ENCODE assay signal across 8 mouse cellular contexts in genomic region chr11:97150411-97151330, GRCm38 (mm10). TPM values are rescaled to one million over a fixed set of nuclear protein-coding genes. Genes with fewer than 3 reads are reported as not detected.
DNase-seq lines count a peak whose midpoint lies in the region; ATAC-seq and TF ChIP-seq lines count a peak whose summit lies in the region.

No protein-coding gene starts in this region.

- no peak for TF ChIP-seq CTCF in bone marrow macrophage, adult 2 months (IDR thresholded peaks at IDR 0.05; ENCODE audit: low read depth, low read length)
- TF ChIP-seq CTCF in embryonic fibroblast, embryonic 13.5 days (IDR thresholded peaks at IDR 0.05; ENCODE audit: borderline replicate concordance, insufficient read depth, low read length): no peak

- no peaks in the 10 kb centered on the region for H3K9me3 ChIP-seq in heart, embryonic 15.5 days (replicated peaks)
- H3K9me3 ChIP-seq in liver, embryonic 15.5 days (replicated peaks): no peaks in the 10 kb centered on the region

- under 1% methylated on average over 82 of the region's 102 CpGs for whole genome bisulfite sequencing in heart, embryonic 15.5 days
- WGBS in liver, embryonic 15.5 days (ENCODE audit: insufficient replicate concordance): under 1% methylated on average over 94 of the region's 102 CpGs

- ATAC-seq in heart, embryonic 15.5 days (replicated peaks; ENCODE audit: insufficient number of reproducible peaks, insufficient read depth, low FRiP score, low read depth): peak; percentile 63
- ATAC-seq in liver, embryonic 15.5 days (ENCODE audit: insufficient read depth): peak; percentile 20; the same call in 1 of the 2 replicates
- no peak for ATAC-seq in activated CD4-positive, CD25-positive, alpha-beta regulatory T cell, adult 4 months

- peak overlapping the region; percentile 93 for H3K27ac ChIP-seq in bone marrow macrophage, adult 2 months (ENCODE audit: insufficient read depth, low read depth, low read length)
- H3K27ac ChIP-seq in embryonic fibroblast, embryonic 13.5 days (ENCODE audit: insufficient read depth, low read length): peak overlapping the region; percentile 45
- H3K27ac ChIP-seq in heart, embryonic 15.5 days: peak overlapping the region; percentile 92
- peak overlapping the region; percentile 53 for H3K27ac ChIP-seq in liver, embryonic 15.5 days (replicated peaks)

- peaks cover 9% of the 10 kb centered on the region; the same call in 1 of the 2 replicates for H3K36me3 ChIP-seq in heart, embryonic 15.5 days
- H3K36me3 ChIP-seq in liver, embryonic 15.5 days (replicated peaks): peaks cover 11% of the 10 kb centered on the region

- DNase-seq in CD4-positive, CD25-positive, alpha-beta regulatory T cell, adult 2 months (ENCODE audit: low read depth, low spot score): peak; percentile 51
- DNase-seq in kidney, postnatal 25 days: peak; percentile 57 to 78
- peak; percentile 90 for DNase-seq in neural tube, embryonic 10.5 days (ENCODE audit: extremely low spot score, low spot score)

- no peak for TF ChIP-seq POLR2A in bone marrow macrophage, adult 2 months (IDR thresholded peaks at IDR 0.05; ENCODE audit: borderline replicate concordance, low read depth, low read length)
- TF ChIP-seq POLR2A in embryonic fibroblast, embryonic 13.5 days (IDR thresholded peaks at IDR 0.05; ENCODE audit: low read depth, low read length): peak; percentile 64; the same call in 1 of the 2 replicates

- peak overlapping the region; percentile 98 for H3K4me2 ChIP-seq in heart, embryonic 15.5 days
- H3K4me2 ChIP-seq in liver, embryonic 15.5 days: peak overlapping the region; percentile 76

- H3K9ac ChIP-seq in heart, embryonic 15.5 days: peak overlapping the region; percentile 77
- H3K9ac ChIP-seq in liver, embryonic 15.5 days: peak overlapping the region; percentile 37; the same call in 1 of the 2 replicates

- H3K27me3 ChIP-seq in heart, embryonic 15.5 days: 0 out of 2 replicates have a peak, but pooled peaks cover 3% of the 10 kb centered on the region
- H3K27me3 ChIP-seq in liver, embryonic 15.5 days: peaks cover 76% of the 10 kb centered on the region

- peak overlapping the region; percentile 76 for H3K4me3 ChIP-seq in bone marrow macrophage, adult 2 months (ENCODE audit: insufficient read depth, low read length)
- peak overlapping the region; percentile 75 for H3K4me3 ChIP-seq in embryonic fibroblast, embryonic 13.5 days (ENCODE audit: insufficient read depth, low read length)
- peak overlapping the region; percentile 88 for H3K4me3 ChIP-seq in heart, embryonic 15.5 days
- H3K4me3 ChIP-seq in liver, embryonic 15.5 days (replicated peaks): peak overlapping the region; percentile 61

- H3K4me1 ChIP-seq in bone marrow macrophage, adult 2 months (ENCODE audit: control insufficient read depth, insufficient read depth, low read length): peaks cover 13% of the 10 kb centered on the region
- H3K4me1 ChIP-seq in embryonic fibroblast, embryonic 13.5 days (ENCODE audit: control insufficient read depth, insufficient read depth, low read length): peaks cover 14% of the 10 kb centered on the region
- H3K4me1 ChIP-seq in heart, embryonic 15.5 days (replicated peaks): peaks cover 54% of the 10 kb centered on the region
- H3K4me1 ChIP-seq in liver, embryonic 15.5 days (replicated peaks): peaks cover 24% of the 10 kb centered on the region

RNA-seq across cellular contexts. Expression of gene Tbkbp1, which starts 0.6 kb away (rescaled TPM):
- 36.7 and 39.2 TPM in 2 replicates for polyA plus RNA-seq in bone marrow macrophage, adult 2 months (2012; ENCODE audit: insufficient read depth, insufficient read length, missing spikeins)
- 12.1 and 13.6 TPM in 2 replicates for polyA plus RNA-seq in embryonic fibroblast, embryonic 13.5 days (2011; ENCODE audit: insufficient read length, low read depth, missing spikeins)
- polyA plus RNA-seq in heart, embryonic 15.5 days (2015; fragmentation: Nextera tagmentation; extraction: Ambion mirVana): 4.7 and 6.5 TPM in 2 replicates
- polyA plus RNA-seq in liver, embryonic 15.5 days (2015; fragmentation: Nextera tagmentation; extraction: Ambion mirVana): 1.9 and 2.1 TPM in 2 replicates
- polyA plus RNA-seq in activated CD4-positive, CD25-positive, alpha-beta regulatory T cell, adult 4 months (2017; shearing (Covaris generic)): under 1 TPM in 1 of 2 experiments, not detected in 1; 0.37 TPM

RNA-seq across cellular contexts. Expression of gene Tbx21, which starts 35.5 kb away (rescaled TPM):
- polyA plus RNA-seq in bone marrow macrophage, adult 2 months (2012; ENCODE audit: insufficient read depth, insufficient read length, missing spikeins): not detected in 2 replicates
- not detected in 2 replicates for polyA plus RNA-seq in embryonic fibroblast, embryonic 13.5 days (2011; ENCODE audit: insufficient read length, low read depth, missing spikeins)
- 0.05 and 0.36 TPM in 2 replicates for polyA plus RNA-seq in heart, embryonic 15.5 days (2015; fragmentation: Nextera tagmentation; extraction: Ambion mirVana)
- polyA plus RNA-seq in liver, embryonic 15.5 days (2015; fragmentation: Nextera tagmentation; extraction: Ambion mirVana): 0.08 and 0.15 TPM in 2 replicates
- polyA plus RNA-seq in activated CD4-positive, CD25-positive, alpha-beta regulatory T cell, adult 4 months (2017; shearing (Covaris generic)): 1 to 10 TPM; 4.5 to 5.6 TPM

RNA-seq across cellular contexts. Expression of gene Kpnb1, which starts 37.0 kb away (rescaled TPM):
- 84.9 and 87.9 TPM in 2 replicates for polyA plus RNA-seq in bone marrow macrophage, adult 2 months (2012; ENCODE audit: insufficient read depth, insufficient read length, missing spikeins)
- 272 and 280 TPM in 2 replicates for polyA plus RNA-seq in embryonic fibroblast, embryonic 13.5 days (2011; ENCODE audit: insufficient read length, low read depth, missing spikeins)
- polyA plus RNA-seq in heart, embryonic 15.5 days (2015; fragmentation: Nextera tagmentation; extraction: Ambion mirVana): 29.5 and 31.4 TPM in 2 replicates
- 18.4 and 18.6 TPM in 2 replicates for polyA plus RNA-seq in liver, embryonic 15.5 days (2015; fragmentation: Nextera tagmentation; extraction: Ambion mirVana)
- polyA plus RNA-seq in activated CD4-positive, CD25-positive, alpha-beta regulatory T cell, adult 4 months (2017; shearing (Covaris generic)): 10 to 100 TPM; 28.8 to 40.6 TPM
